Mouse (Mus musculus) spleen, adult 2 months (tissue): ENCODE data around the gene Casq1. TPM values are rescaled to one million over a fixed set of nuclear protein-coding genes. Genes with fewer than 3 reads are reported as not detected.

Source experiments
- DNase-seq, 2 experiments: peaks; one replicate each; pipeline versions ENCODE4 v3.0.0 to v3.0.0-alpha.2; 2012 to 2021; ENCODE audit warnings: low spot score in 2 of 2, low read depth in 1 of 2
- H3K27ac ChIP-seq: fragments of 200-500 bp; 2 replicates; pipeline ENCODE4 v1.5.1; 2012; ENCODE audit warnings: low read length, inconsistent platforms; ENCODE audit not compliant: insufficient read depth
- H3K27me3 ChIP-seq: fragments of 200-500 bp; 2 replicates; pipeline ENCODE4 v1.6.1; 2012; ENCODE audit warnings: mild to moderate bottlenecking, moderate library complexity, low read length, inconsistent platforms; ENCODE audit not compliant: control insufficient read depth, insufficient read depth
- H3K36me3 ChIP-seq: fragments of 200-500 bp; 2 replicates; pipeline ENCODE4 v1.6.1; 2012; ENCODE audit warnings: mild to moderate bottlenecking, low read length, inconsistent platforms; ENCODE audit not compliant: control insufficient read depth, insufficient read depth
- H3K4me1 ChIP-seq: fragments of 200-500 bp; 2 replicates; pipeline ENCODE4 v1.6.1; 2011; ENCODE audit warnings: inconsistent platforms; ENCODE audit not compliant: control insufficient read depth, insufficient read depth, insufficient read length
- H3K4me3 ChIP-seq: fragments of 200-500 bp; 2 replicates; pipeline ENCODE4 v1.5.1; 2011; ENCODE audit warnings: mild to moderate bottlenecking, inconsistent platforms; ENCODE audit not compliant: insufficient read depth, insufficient read length; ENCODE audit errors: extremely low read depth
- CTCF ChIP-seq: fragments of 200-500 bp; IDR thresholded peaks from 2 replicates; pipeline ENCODE4 v1.5.1; 2011; ENCODE audit warnings: mild to moderate bottlenecking, inconsistent platforms; ENCODE audit not compliant: insufficient read depth, insufficient read length, insufficient replicate concordance; ENCODE audit errors: extremely low read depth
- POLR2A ChIP-seq: fragments of 200-500 bp; IDR thresholded peaks from 2 replicates; pipeline ENCODE4 v1.6.1; 2011; ENCODE audit warnings: low read depth, low read length, inconsistent platforms
- WGBS: fragments of 180-500 bp; shearing (Covaris S2); methylation state at CpG from one replicate; pipeline ENCODE4 v1.1.7; 2018; 5-methylcytosine and 5-hydroxymethylcytosine counted together
- polyA plus RNA-seq: library from polyadenylated mRNA; depleted of rRNA; stranded (reverse); fragments of >200 nt; gene quantifications from 2 replicates; pipeline ENCODE4 v1.2.3, GENCODE M21; 2012

Gene Casq1
- polyA plus RNA-seq, 1 experiment = 0.35 TPM

DNA sequence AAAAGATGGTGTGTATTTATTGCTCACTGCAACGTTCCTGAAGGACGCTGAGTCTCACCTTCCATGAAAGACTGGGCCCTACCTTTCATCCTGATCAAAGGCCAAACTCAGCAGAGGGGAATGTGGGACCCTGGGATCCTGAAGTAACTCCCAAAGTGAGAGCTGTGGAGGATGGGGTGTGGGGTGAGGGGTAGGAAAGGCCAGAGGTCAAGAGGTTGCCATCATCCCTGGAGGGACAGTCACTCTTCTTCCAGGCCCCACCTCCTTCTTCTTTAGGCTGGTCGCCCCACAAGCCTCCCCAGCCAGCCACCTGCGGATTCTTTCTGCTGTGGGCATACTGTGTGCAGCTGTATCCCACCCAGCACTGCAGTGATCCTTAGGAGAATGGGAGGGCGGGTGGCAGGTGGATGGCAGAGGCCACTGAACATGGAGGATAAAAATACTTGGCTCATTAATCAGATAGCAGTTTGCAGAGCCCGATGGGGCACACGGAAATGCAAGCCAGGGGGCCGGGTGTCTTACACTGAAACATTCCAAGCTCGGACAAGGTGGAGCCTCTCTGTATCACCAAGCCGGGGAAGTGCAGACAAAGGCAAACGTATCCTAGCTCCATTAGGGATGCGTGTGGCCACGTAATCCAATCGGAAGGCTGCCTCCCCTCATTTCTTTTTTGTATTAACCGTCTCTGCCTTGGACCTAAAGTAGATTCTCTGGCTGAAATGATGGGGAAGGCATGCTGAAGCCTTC lies 1.3 kb downstream of the Casq1 start:
- H3K27ac ChIP-seq = no peak overlapping the region
- H3K36me3 ChIP-seq = no peaks in the 10 kb centered on the region
- peaks cover 3% of the 10 kb centered on the region; the same call in 1 of the 2 replicates for H3K4me1 ChIP-seq
- no peak for TF ChIP-seq CTCF
- no peak for TF ChIP-seq POLR2A
- no peak overlapping the region for H3K4me3 ChIP-seq
- DNase-seq = no peak
- 89% methylated on average over 15 of the region's 15 CpGs for WGBS
- no peaks in the 10 kb centered on the region for H3K27me3 ChIP-seq

DNA sequence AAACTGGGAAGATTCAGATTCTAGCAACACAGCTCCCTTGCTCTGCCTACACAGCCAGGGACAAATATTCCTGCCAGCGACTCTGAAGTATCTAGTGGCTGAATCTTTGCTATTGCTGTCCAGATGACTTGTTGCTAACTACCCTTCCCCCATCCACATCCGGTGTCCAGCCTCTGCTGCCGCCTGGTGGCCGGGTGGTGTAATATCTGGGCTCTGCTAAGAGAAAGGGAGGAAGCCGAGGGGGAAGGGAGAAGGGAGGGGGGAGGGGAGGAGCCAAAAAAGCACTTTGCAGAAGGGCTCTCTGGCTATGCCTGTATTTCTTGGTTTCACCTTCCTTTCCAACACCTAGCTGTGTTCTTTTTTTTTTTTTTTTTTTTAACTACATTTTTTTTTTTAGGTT lies 2.5 kb downstream of the Casq1 start:
- no peak overlapping the region for H3K27ac ChIP-seq
- peaks cover 3% of the 10 kb centered on the region; the same call in 1 of the 2 replicates for H3K4me1 ChIP-seq
- H3K36me3 ChIP-seq = no peaks in the 10 kb centered on the region
- TF ChIP-seq POLR2A (no peak), CTCF (peak; percentile 97)
- WGBS = 0% methylated on average over 5 of the region's 5 CpGs
- DNase-seq = peak; percentile 82 to 89
- peak overlapping the region; percentile 25; the same call in 1 of the 2 replicates for H3K4me3 ChIP-seq
- no peaks in the 10 kb centered on the region for H3K27me3 ChIP-seq

DNA sequence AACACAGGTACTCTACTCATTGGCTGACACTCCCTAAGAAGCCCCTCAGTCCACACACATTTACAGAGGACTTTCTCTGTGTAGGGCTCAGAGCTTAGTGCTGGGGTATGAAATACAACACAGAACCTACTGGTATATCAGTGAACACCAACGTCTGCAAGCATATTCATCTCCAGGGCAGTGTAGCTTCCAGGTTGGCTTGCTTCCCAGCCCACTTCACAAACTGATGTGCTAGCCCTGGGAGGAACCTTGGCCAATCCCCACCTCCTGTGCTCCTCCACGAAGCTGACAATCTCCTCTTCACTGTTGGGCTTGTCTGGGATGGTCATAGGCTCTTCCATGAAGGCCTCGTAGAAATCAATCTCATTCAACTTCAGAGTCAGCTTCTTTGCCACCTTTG lies 4.9 kb downstream of the Casq1 start:
- Histone ChIP-seq H3K4me3 (no peak overlapping the region), H3K4me1 (peaks cover 3% of the 10 kb centered on the region; the same call in 1 of the 2 replicates), H3K36me3 (no peaks in the 10 kb centered on the region), H3K27me3 (no peaks in the 10 kb centered on the region), H3K27ac (no peak overlapping the region)
- WGBS = 34% methylated on average over 3 of the region's 3 CpGs
- TF ChIP-seq POLR2A (no peak), CTCF (no peak)
- no peak for DNase-seq

DNA sequence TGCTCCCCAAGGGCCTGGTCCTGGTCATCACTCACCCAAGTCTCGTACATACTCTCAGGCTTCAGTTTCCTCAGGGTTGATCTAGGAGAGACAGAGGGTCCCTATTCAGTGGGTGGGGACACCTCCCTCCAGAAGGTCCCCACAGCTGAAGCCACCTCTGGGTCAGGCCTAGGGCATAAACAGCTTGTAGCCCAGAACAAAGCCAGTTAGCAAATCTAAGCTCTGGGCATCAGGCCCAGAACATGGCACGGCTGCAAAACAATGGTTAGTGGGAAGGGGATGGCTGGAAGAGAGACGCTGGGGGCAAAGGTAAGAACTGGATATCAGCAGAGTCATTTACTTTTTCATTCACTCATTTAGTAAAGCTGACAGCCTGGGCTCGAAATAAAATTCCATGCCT lies 5.9 kb downstream of the Casq1 start:
- Histone ChIP-seq H3K27ac (no peak overlapping the region), H3K36me3 (no peaks in the 10 kb centered on the region), H3K4me3 (no peak overlapping the region), H3K4me1 (peaks cover 3% of the 10 kb centered on the region; the same call in 1 of the 2 replicates), H3K27me3 (no peaks in the 10 kb centered on the region)
- 84% methylated on average over 4 of the region's 4 CpGs for WGBS
- TF ChIP-seq POLR2A (no peak), CTCF (no peak)
- no peak for DNase-seq

DNA sequence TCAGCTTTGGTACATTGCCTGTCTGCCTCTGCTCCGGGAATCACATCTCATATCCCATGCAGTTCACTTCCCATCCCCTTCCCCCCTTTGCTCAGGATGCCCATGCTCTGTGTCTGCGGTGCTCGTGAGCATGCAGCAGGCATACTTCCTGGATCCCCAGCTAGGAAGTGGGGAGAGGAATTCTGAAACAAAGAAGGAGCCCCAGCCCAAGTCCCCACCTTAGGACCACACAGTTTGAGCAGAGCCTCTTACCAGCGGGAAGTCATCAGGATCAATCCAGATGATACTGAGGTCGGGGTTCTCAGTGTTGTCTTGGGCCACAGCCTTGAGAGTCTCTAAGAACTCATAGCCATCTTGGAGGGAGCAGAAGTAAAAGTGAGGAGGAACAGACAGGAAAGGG lies 6.9 kb downstream of the Casq1 start:
- Histone ChIP-seq H3K27ac (no peak overlapping the region), H3K36me3 (no peaks in the 10 kb centered on the region), H3K4me1 (peaks cover 3% of the 10 kb centered on the region; the same call in 1 of the 2 replicates), H3K27me3 (no peaks in the 10 kb centered on the region), H3K4me3 (no peak overlapping the region)
- TF ChIP-seq POLR2A (no peak), CTCF (no peak)
- WGBS = 78% methylated on average over 5 of the region's 5 CpGs
- DNase-seq = no peak

DNA sequence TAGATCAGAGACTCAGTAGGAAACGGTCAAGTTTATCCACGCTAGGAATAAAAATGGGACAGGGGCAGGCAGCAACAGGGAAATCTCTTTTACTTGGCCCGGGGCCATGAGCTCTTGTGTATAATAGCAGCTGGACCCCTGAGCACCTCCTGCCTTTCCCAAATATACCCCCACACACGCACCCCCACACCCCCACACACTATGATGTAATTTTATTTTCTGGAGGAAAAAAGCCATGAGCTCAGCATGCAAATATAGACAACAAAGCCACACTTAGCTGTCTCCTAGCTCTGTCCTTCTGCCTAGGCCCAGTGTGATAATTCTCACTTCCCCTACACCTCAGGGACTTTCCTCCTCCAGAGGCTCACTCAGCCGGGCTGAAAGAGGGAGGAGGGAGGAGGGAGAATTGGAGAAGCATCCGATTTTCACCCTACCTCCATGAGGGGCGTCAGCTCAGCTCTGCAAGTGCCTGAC lies 12.5 kb downstream of the Casq1 start:
- peaks cover 4% of the 10 kb centered on the region; the same call in 1 of the 2 replicates for H3K4me1 ChIP-seq
- H3K27me3 ChIP-seq = no peaks in the 10 kb centered on the region
- no peak for TF ChIP-seq CTCF
- TF ChIP-seq POLR2A = no peak
- DNase-seq = no peak
- WGBS = 52% methylated on average over 7 of the region's 7 CpGs
- no peaks in the 10 kb centered on the region for H3K36me3 ChIP-seq
- 0 out of 2 replicates have a peak overlapping the region, but pooled peaks have one; percentile 8 for H3K27ac ChIP-seq
- H3K4me3 ChIP-seq = no peak overlapping the region
